Mouse (Mus musculus): ENCODE measurements around the gene Ly86.

- TF ChIP-seq CTCF (IDR thresholded peaks at IDR 0.05; ENCODE audit: control insufficient read depth, insufficient read depth, insufficient replicate concordance, low read depth, low read length) (peak; percentile 97), POLR2A (IDR thresholded peaks at IDR 0.05; ENCODE audit: control insufficient read depth, low read depth, low read length) (no peak)
These were observed 108.2 kb downstream of the Ly86 start for GRCm38 (mm10) chr13:37453203-37453602.
